Mouse (Mus musculus) hindlimb bud, embryonic 11.5 days (tissue): Measurements from ENCODE around the gene Tstd2.

Experiments used
- DNase-seq: peaks from one replicate; pipeline ENCODE4 v3.0.0-alpha.2; 2012; ENCODE audit warnings: low read depth, low spot score; ENCODE audit errors: extremely low spot score

The Tstd2 gene

DNA sequence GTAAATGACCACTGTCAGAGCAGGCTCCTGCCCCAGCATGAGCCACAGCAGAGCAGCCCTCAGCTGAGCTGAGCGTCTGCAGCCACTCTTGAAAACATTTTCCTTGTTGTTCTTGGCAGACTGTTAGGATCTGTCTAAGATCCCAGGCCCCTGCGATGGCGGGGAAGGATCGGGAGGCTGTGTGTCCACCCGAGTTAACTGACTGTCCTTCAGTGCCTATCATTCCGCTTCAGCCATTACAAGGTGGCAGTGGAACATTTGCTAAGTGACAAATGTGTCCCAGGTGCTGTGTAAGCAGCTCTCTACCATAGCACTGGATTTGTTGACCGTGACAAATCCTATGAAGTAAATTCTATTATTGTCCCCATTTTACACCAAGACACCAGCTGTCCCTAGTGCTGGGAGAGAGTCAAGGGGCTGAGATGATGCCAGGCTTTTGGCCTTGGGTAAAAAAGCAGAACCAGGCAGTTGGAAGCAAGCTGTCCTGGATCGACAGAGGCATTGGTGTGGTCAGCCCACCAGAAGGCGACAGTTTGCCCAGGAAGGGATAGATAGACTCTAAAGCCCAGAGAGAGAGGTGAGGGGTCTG, 53.2 kb downstream of the Tstd2 start:
- DNase-seq = no peak

- no peak for DNase-seq
These were observed 53.9 kb downstream of the Tstd2 start for GRCm38 (mm10) chr4:46084416-46085172.

DNA sequence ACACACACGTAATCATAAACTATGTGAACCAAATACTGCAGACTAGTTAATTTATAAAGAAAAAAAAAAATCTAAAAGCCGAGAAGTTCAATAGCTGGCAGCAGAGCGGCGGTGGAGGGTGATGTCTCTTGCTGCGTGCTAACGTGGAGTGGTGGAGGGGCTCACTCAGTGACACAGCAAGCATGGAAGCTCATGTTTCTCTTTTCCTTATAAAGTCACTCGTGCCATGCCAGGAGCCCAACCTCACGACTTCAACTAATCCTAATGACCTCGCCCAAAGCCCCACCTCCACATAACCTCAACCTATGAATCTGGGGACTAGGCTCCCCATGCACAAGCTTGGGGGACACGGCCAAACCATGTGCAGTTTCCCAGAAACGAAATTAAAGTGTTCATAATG, 55.9 kb downstream of the Tstd2 start:
- no peak for DNase-seq

- no peak for DNase-seq
These were observed 58.2 kb downstream of the Tstd2 start for GRCm38 (mm10) chr4:46080261-46080660.

- DNase-seq = no peak
These were observed 61.6 kb downstream of the Tstd2 start for GRCm38 (mm10) chr4:46076892-46077291.

DNA sequence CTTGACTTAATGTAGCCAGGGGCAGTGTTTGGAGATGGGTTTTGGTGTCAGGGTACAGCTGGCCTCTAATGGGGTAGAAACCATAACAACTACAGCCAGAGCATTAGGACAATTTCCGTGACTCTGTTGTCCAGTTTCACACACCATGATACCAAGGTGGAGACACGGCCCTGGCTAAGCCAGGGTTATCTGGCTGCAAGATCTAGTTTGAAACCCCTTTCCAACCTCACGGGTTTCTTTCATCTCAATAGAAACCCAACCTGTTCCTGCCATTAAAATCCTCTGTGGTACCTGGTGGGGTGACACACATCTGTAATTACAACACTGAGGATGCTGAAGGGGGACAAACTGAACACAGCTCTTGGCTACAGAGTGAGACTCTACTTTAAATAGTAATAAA, 62.8 kb downstream of the Tstd2 start:
- DNase-seq = no peak

GRCm38 (mm10) chr4:46073736-46074135, 64.8 kb downstream of the Tstd2 start:
- DNase-seq = no peak

DNA sequence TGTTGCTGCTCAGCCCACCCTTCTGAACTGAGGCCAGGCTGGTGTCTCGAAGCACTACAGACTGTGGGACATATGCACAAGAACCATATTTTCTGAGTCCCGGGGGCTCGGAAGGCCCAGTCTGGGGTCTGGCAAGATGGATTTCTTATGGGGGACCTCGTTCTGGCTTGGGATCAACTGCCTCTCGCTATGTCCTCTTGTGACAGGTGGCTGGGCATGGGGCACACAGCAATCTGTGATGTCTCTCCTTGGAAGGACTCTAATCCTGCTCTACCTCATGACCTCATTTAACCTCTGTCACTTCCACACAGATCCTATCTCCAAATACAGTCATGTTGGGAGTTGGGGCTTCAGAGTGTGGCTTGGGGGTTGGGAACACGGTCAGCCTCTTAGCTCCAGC, 65.9 kb downstream of the Tstd2 start:
- DNase-seq = no peak

DNA sequence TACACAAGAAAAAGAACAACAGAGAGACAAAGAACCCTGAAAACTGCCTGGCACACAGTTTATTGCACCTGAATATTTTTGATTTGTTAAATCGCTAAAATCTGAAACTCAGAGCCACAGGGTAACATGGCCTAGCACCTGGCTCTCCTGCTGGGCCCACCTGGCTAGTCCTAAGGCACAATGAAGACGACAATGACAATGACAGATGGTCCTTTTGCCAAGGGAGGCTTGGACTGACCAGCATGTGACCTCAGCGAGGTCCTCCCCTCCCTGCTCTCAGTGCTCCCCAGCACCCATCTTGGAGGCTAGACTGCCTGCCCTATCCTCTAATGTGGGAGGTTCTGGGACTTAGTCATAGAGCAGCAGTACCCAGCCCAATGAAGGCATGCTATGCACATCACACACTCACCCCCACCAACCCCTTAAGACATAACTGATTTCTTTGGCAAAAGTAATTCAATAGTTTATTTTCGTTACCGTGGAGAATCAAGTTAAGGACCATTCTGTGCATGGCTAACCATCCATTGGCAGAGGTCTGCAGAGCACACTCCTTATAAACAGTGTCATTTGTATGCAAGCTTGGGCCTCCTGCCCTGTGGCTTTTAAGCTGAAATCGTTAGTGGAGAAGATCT, 68.5 kb downstream of the Tstd2 start:
- no peak for DNase-seq

DNA sequence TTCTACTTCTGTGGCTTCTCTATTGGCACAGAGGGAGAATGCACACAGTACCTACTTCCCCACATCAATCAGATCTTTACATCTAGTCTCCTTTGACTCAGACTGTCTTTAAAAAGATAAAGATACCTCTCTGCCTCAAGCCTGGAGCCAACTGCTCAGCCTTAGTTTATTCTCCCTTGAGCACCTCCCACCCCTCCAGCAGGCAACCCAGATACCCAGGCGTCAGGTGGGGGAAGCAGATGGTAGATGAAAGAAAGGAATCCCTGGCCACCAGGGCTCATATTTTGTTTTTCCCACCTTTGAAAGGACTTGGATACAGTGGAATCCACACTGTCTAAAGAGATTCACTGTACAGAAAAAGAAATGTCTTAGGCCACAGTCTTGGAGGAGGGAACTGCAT, 69.9 kb downstream of the Tstd2 start:
- no peak for DNase-seq

DNA sequence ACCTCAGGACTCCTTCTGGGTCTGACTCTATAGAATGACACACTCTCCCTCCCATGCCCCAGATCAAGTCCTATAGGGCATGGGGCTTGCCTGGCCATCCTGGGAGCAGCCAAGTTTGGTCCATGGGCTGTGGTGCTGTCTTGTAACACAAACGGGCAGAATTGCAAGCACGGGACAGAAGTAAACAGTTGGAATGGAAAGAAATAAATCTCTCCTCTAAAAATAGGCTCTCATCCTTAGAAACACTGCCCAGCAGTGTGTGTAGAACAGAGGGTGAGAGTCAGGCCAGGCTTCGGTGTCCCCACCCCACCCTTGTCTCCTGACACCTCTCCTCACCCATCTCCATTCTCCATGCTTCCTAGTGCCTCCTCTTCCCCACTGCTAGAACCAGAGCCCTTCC, 70.4 kb downstream of the Tstd2 start:
- DNase-seq = no peak

DNA sequence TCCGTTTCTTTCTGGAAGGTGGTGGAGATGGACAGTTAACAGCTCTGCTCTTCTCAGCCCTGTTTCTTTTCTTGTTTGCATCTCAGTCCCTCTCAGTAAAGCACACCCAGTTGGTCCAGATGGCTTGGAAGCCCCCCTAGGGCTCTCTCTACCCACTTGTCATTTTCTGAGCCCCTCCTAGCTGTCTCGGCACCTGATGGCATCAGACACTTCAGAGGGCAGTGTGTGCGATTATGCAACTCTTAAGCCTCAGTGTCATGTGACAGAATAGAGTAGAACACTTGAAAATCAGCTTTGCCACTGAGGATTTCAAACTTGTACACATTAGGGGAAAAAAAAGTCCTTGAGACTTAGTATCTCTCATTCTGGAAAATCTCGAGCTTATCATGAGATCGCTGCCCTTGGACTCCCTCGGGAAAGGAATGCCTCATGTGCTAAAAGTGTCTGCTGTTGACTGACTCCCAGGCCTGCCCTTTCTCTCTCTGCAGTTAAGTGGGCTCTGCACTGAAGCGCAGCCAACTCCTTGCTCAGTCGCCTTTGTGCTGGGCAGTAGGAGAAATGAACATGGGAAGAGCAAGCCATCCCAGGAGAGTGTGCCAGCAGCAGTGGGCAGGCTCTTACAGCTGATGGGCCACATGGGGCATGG, 72.7 kb downstream of the Tstd2 start:
- no peak for DNase-seq

- no peak for DNase-seq
These were observed 73.5 kb downstream of the Tstd2 start for GRCm38 (mm10) chr4:46064961-46065360.
